Mouse (Mus musculus) lung, postnatal 0 days (tissue): ENCODE measurements around the gene Lztfl1. TPM values are rescaled to one million over a fixed set of nuclear protein-coding genes. Genes with fewer than 3 reads are reported as not detected.
"Not testable (repeated sequence)": the region's sequence is repeated elsewhere in the genome, so short reads cannot be mapped to it uniquely, and the experiment has no call there.

Experiments
- ATAC-seq: fragments of 200-750 bp; cut with Nextera tagmentation; 2 replicates; pipeline ENCODE4 v1.8.0; 2017; ENCODE audit warnings: moderate library complexity
- DNase-seq: peaks from one replicate; pipeline ENCODE4 v3.0.0-alpha.2; 2016; ENCODE audit warnings: low spot score
- H3K27ac ChIP-seq: fragments of 300-500 bp; sonication (generic); 2 replicates; pipeline ENCODE4 v1.5.1; 2014; ENCODE audit warnings: antibody characterized with exemption, mild to moderate bottlenecking, low read length, mixed read lengths
- H3K27me3 ChIP-seq: fragments of 300-500 bp; sonication (generic); replicated peaks from 2 replicates; pipeline ENCODE4 v1.6.1; 2014; ENCODE audit warnings: low read length, mixed read lengths; ENCODE audit not compliant: insufficient read depth
- H3K36me3 ChIP-seq: fragments of 300-500 bp; sonication (generic); 2 replicates; pipeline ENCODE4 v1.6.1; 2014; ENCODE audit warnings: low read length, mixed read lengths; ENCODE audit not compliant: insufficient read depth
- H3K4me1 ChIP-seq: fragments of 300-500 bp; sonication (generic); 2 replicates; pipeline ENCODE4 v1.6.1; 2014; ENCODE audit warnings: antibody characterized with exemption, low read depth, low read length, mixed read lengths; ENCODE audit not compliant: insufficient read depth
- H3K4me2 ChIP-seq: fragments of 300-500 bp; sonication (generic); replicated peaks from 2 replicates; pipeline ENCODE4 v1.6.1; 2014; ENCODE audit warnings: low read depth, mild to moderate bottlenecking, low read length, moderate library complexity, mixed read lengths
- H3K4me3 ChIP-seq: fragments of 300-500 bp; sonication (generic); 2 replicates; pipeline ENCODE4 v1.5.1; 2014; ENCODE audit warnings: low read depth, low read length
- H3K9ac ChIP-seq: fragments of 300-500 bp; sonication (generic); replicated peaks from 2 replicates; pipeline ENCODE4 v1.6.1; 2014; ENCODE audit warnings: low read depth, mild to moderate bottlenecking
- H3K9me3 ChIP-seq: fragments of 300-500 bp; sonication (generic); 2 replicates; pipeline ENCODE4 v1.6.1; 2016; ENCODE audit warnings: low read length, mixed read lengths
- CTCF ChIP-seq: IDR thresholded peaks from 2 replicates; pipeline ENCODE4 v1.5.1; 2016; ENCODE audit warnings: antibody characterized with exemption, mild to moderate bottlenecking
- EP300 ChIP-seq: IDR thresholded peaks from 2 replicates; pipeline ENCODE4 v1.6.1; 2016; ENCODE audit warnings: antibody characterized with exemption, mild to moderate bottlenecking, control low read depth
- WGBS: fragments of 180-500 bp; shearing (Covaris S2); extraction: QIAGEN DNeasy Blood & Tissue Kit; methylation state at CpG from one replicate; pipeline ENCODE4 v1.1.7; 2014; 5-methylcytosine and 5-hydroxymethylcytosine counted together
- polyA plus RNA-seq: library from polyadenylated mRNA; unstranded; fragments of >200 nt; fragmentation: Nextera tagmentation; extraction: Ambion mirVana; gene quantifications from 2 replicates; pipeline ENCODE4 v1.2.1, GENCODE M21; 2015

Lztfl1 gene
- polyA plus RNA-seq, 1 experiment from 2014 or later: 38.7 TPM

- no peaks in the 10 kb centered on the region for H3K36me3 ChIP-seq
- no peaks in the 10 kb centered on the region for H3K9me3 ChIP-seq
- 58% methylated on average over 1 of the region's 1 CpGs for WGBS
- H3K27me3 ChIP-seq: no peaks in the 10 kb centered on the region
- no peaks in the 10 kb centered on the region for H3K4me1 ChIP-seq
- H3K4me2 ChIP-seq: no peak overlapping the region
- H3K4me3 ChIP-seq: no peak overlapping the region
- no peak for DNase-seq
- H3K9ac ChIP-seq: no peak overlapping the region
- H3K27ac ChIP-seq: no peak overlapping the region
- TF ChIP-seq EP300: no peak
- no peak for TF ChIP-seq CTCF
- ATAC-seq: no peak
These were observed 40.7 kb upstream of the Lztfl1 start for GRCm38 (mm10) chr9:123758156-123758555.

GRCm38 (mm10) chr9:123757326-123757725 is 39.8 kb upstream of the Lztfl1 start:
- no peaks in the 10 kb centered on the region for H3K27me3 ChIP-seq
- ATAC-seq: no peak
- 40% methylated on average over 2 of the region's 2 CpGs for WGBS
- H3K36me3 ChIP-seq: no peaks in the 10 kb centered on the region
- no peak for DNase-seq
- TF ChIP-seq EP300 (no peak), CTCF (no peak)
- H3K27ac ChIP-seq: no peak overlapping the region
- no peak overlapping the region for H3K4me3 ChIP-seq
- no peak overlapping the region for H3K4me2 ChIP-seq
- no peak overlapping the region for H3K9ac ChIP-seq
- no peaks in the 10 kb centered on the region for H3K4me1 ChIP-seq
- no peaks in the 10 kb centered on the region for H3K9me3 ChIP-seq

GRCm38 (mm10) chr9:123756752-123757151 is 39.3 kb upstream of the Lztfl1 start:
- H3K4me1 ChIP-seq: no peaks in the 10 kb centered on the region
- H3K4me3 ChIP-seq: no peak overlapping the region
- no peak for ATAC-seq
- H3K36me3 ChIP-seq: no peaks in the 10 kb centered on the region
- H3K4me2 ChIP-seq: no peak overlapping the region
- no peak overlapping the region for H3K9ac ChIP-seq
- no peaks in the 10 kb centered on the region for H3K27me3 ChIP-seq
- no peak overlapping the region for H3K27ac ChIP-seq
- H3K9me3 ChIP-seq: no peaks in the 10 kb centered on the region
- WGBS: 65% methylated on average over 3 of the region's 3 CpGs
- DNase-seq: no peak
- TF ChIP-seq EP300 (no peak), CTCF (no peak)

- Histone ChIP-seq H3K4me1 (no peaks in the 10 kb centered on the region), H3K27ac (no peak overlapping the region), H3K4me2 (no peak overlapping the region), H3K27me3 (no peaks in the 10 kb centered on the region), H3K36me3 (no peaks in the 10 kb centered on the region), H3K9me3 (no peaks in the 10 kb centered on the region), H3K9ac (no peak overlapping the region), H3K4me3 (no peak overlapping the region)
- DNase-seq: no peak
- no peak for ATAC-seq
- 78% methylated on average over 4 of the region's 4 CpGs for WGBS
- no peak for TF ChIP-seq CTCF
- no peak for TF ChIP-seq EP300
These were observed 36.8 kb upstream of the Lztfl1 start for GRCm38 (mm10) chr9:123754333-123754732.

DNA sequence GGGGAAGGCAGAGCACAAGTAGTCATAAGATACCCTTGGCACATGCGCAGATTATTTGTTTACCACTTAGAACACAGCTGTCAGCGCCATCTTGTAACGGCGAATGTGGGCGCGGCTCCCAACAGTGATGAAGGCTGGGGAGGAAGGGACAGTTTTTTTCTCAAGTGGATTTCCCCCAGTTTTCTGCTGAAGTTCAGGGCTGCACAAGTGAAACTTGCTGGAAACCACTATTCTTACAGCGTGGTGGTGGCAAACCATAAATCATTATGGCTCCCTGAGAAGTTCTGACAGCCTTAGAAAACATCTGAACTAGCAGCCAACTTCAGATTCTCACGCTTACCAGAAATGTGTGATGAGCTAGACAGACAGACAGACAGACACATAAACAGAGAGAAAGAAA is 32.2 kb upstream of the Lztfl1 start:
- not testable (repeated sequence) for H3K36me3 ChIP-seq, H3K9ac ChIP-seq, DNase-seq, H3K27ac ChIP-seq, H3K4me3 ChIP-seq, H3K4me1 ChIP-seq, ATAC-seq, H3K9me3 ChIP-seq, H3K27me3 ChIP-seq, H3K4me2 ChIP-seq
- 94% methylated on average over 7 of the region's 8 CpGs for WGBS

GRCm38 (mm10) chr9:123740799-123741198 is 23.3 kb upstream of the Lztfl1 start:
- no peaks in the 10 kb centered on the region for H3K9me3 ChIP-seq
- no peak overlapping the region for H3K4me2 ChIP-seq
- 76% methylated on average over 4 of the region's 4 CpGs for WGBS
- no peak overlapping the region for H3K4me3 ChIP-seq
- DNase-seq (no peak), ATAC-seq (no peak)
- no peaks in the 10 kb centered on the region for H3K36me3 ChIP-seq
- TF ChIP-seq CTCF (no peak), EP300 (no peak)
- no peak overlapping the region for H3K9ac ChIP-seq
- no peaks in the 10 kb centered on the region for H3K27me3 ChIP-seq
- no peak overlapping the region for H3K27ac ChIP-seq
- H3K4me1 ChIP-seq: no peaks in the 10 kb centered on the region

GRCm38 (mm10) chr9:123734133-123734532 is 16.6 kb upstream of the Lztfl1 start:
- WGBS: 79% methylated on average over 3 of the region's 3 CpGs
- TF ChIP-seq EP300 (no peak), CTCF (no peak)
- H3K9ac ChIP-seq: no peak overlapping the region
- H3K27me3 ChIP-seq: no peaks in the 10 kb centered on the region
- H3K4me1 ChIP-seq: no peaks in the 10 kb centered on the region
- H3K4me2 ChIP-seq: no peak overlapping the region
- no peaks in the 10 kb centered on the region for H3K9me3 ChIP-seq
- no peaks in the 10 kb centered on the region for H3K36me3 ChIP-seq
- H3K4me3 ChIP-seq: no peak overlapping the region
- DNase-seq: no peak
- no peak overlapping the region for H3K27ac ChIP-seq
- ATAC-seq: no peak
